Mouse (Mus musculus): ENCODE data around the gene Tmub2.

DNA sequence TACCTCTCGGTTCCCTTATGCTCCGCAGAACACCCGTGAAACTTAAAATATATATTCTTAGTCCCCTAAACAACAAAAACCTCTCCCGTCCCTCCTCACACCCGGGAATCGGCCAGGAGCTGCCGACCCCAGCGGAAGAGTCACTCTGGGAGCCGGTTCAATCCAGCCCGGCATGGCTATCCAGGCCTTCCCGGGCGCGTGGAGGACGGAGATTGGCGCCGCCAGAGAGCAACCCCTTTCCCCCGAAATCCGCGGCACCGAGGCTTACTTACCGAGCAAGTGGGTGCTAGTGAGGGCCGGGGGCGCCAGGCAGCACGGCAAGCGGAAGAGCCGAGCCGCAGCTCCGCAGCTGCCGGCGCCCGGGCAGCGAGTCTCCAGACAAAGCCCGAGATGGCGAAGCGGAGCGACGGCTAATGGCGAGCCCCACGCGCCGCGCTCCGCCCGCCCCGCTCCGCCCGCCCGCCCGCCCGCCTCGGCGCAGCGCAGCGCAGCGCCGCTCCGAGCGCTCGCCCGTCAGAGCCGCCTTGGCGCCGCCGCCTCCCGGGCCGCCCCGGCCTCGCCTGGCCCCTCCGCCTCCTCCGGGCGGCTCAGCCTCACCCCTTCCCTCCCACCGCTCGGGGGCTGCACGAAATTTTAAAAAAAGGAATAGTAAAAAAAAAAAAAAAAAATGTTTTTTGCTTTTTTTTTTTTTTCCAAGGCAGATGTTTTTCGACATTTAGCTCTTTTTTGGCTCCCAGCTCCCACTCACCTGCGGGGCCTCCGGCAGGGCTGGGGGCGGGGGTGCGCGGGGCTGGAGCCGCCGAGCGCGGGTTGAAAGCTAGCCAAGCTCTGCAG lies 34.1 kb downstream of the Tmub2 start:
- TF ChIP-seq GATA1 (IDR thresholded peaks at IDR 0.05; ENCODE audit: borderline replicate concordance, low read length) (no peak), FLI1 (IDR thresholded peaks at IDR 0.05; ENCODE audit: low read length) (no peak)
